Mouse (Mus musculus) ovary, postnatal 36 days (tissue): ENCODE results near the gene Rpl9-ps1.

Experiments
- DNase-seq: peaks from one replicate; pipeline ENCODE4 v3.0.0; 2022; ENCODE audit warnings: low spot score, mixed read lengths

The Rpl9-ps1 gene

DNA sequence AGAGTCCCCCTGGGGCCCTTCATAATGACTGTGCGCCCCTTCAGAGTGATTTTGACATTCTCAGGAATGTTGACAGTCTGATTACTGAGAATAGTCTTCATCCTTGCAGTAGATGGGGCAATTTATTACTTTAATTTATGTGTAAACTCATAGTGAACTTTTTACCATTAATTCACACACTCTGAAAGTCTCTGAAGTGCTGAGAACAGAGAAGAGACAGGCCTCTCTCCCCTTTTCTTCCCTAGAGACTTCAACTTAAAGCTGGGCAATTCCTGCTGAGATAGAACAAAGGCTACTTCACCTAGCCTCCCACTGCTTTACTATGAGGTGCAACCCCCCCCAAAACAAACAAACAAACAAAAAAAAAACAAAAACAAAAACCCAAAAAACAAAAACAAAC is at the start of gene Rpl9-ps1:
Gene Rpl9-ps1, minus strand, starts transcription at position 101 of the 400 bp plus-strand sequence.
- DNase-seq: no peak

GRCm38 (mm10) chr11:83692008-83692407 is 46.6 kb upstream of the Rpl9-ps1 start:
- DNase-seq: no peak

GRCm38 (mm10) chr11:83689918-83690317 is 44.5 kb upstream of the Rpl9-ps1 start:
- DNase-seq: no peak

DNA sequence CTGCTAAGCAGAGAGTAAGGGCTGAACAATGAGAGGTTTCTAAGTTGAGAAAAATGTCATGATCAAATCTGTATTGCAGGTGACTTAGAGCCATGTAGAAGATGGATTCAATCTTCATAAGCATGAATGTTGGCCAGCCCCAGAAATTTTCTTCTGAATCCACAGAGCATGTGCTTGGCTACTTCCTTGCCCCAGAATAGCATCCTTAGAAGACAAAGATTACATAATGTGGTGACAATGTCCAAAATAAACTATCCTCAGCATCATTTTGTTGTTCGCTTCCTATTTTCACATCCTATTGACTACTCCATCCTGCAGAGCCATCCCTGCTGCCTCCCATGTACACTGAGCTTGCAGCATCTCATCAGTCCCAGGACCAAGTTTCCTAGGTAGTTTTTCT is 30.2 kb upstream of the Rpl9-ps1 start:
- DNase-seq: no peak

- DNase-seq: no peak
Observed at GRCm38 (mm10) chr11:83671743-83672142, 26.3 kb upstream of the Rpl9-ps1 start.

- DNase-seq: no peak
Observed at GRCm38 (mm10) chr11:83663532-83663931, 18.1 kb upstream of the Rpl9-ps1 start.

DNA sequence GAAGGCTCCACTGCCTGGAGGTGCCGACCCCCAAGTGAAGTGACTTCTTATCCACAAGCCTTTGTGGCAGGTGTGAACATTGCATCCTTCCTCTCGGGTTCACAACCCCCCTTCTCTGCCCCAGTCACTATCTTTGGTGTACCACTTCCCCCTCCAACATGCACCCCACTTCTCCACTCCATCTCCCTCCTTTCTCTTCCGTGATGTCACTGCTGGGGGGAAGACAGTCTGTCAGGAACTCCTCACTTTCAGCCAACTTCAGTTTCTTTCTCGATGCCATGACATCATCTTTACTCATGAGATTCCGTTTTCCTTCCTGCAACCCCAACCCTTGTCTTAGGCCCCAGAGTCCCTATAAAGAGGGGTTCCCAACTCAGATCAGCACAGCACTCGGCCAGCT is 16.8 kb upstream of the Rpl9-ps1 start, which contains the start of gene Ccl4:
Gene Ccl4, plus strand, starts transcription at position 381 of the 400 bp plus-strand sequence.
- DNase-seq: no peak

GRCm38 (mm10) chr11:83658797-83659196 is 13.4 kb upstream of the Rpl9-ps1 start:
- DNase-seq: no peak

- DNase-seq: no peak
Observed at GRCm38 (mm10) chr11:83657508-83657907, 12.1 kb upstream of the Rpl9-ps1 start.

DNA sequence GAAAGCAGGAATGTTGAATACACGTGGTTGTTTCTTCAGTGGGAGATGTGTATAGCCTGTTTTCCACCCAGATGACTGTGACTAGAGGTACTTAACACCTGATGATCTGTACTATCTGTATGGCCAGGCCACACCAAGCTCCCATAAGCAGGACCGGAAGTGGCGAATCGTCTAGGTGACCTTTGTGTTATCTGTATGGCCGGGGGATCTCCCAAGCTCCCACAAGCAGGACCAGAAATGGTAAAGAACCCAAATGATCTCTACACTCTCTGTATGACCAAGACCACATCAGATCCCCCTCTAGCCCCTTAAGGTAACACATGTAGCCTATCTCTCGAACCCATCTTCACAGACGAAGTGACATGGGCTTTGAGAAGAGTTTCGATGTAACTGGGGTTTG is 9.2 kb upstream of the Rpl9-ps1 start:
- no peak for DNase-seq

DNA sequence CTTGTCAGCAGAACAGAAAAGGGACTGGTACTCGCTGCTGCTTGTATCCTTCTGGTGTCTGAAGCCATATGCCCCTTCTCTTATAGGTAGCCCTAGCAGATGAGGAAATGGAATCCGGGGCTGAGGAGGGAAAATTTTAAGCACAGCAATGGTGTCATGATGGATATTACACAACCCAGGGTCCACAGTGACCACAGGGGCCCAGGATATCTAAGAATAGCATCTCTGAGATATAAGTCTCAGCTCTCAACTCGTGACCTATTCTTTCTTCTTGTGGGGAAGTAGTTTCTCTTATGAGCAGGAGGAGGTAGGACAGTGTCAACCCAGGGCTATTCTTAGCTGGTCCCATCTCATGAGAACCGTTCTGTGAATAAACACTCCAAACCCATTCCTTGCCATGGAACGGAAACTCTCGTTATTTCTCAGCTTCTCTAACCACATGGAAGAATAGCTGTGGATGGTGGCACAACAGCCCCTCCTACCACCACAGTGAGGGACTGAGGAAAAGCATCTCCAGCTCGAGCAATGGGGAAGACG is 4.0 kb upstream of the Rpl9-ps1 start, which contains the start of gene Ccl3:
Gene Ccl3, minus strand, starts transcription at position 51 of the 537 bp plus-strand sequence.
- no peak for DNase-seq

DNA sequence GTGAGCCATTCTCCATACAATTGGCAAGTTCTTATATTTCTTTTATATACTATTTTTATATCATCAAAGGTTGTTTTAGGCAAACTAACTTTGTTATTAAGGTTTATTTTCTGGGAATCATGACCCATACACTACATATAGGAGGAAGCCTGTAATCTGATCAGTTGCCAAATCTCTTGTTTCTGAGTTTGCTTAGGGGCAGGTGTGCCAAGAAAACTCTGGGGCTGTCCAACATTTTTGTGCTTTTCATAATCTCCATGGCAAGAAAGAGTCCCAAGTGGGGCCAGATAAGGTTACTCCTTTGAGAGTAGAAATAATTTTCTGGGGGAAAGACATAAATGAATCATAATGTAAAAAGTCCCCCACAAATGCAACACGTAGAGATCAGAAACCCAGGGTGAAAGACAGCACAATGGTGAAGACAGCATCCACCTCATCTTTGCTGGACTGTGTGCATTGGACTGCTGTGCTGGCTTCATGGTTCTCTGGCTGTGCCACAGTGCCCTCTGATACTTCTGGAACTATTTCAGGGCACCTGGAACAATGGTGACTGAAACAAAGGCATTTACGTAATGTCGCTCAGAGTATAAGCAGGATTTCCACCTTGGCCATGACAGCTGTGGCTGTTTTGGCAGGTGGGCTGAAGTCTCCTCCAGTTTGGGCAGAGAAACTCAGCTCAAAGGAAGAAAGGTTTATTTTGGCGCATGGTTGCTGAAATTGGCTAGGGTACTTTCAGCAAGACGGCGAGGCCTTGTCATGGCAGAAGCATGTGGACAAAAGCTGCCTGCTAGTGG is 1.1 kb upstream of the Rpl9-ps1 start:
- no peak for DNase-seq

DNA sequence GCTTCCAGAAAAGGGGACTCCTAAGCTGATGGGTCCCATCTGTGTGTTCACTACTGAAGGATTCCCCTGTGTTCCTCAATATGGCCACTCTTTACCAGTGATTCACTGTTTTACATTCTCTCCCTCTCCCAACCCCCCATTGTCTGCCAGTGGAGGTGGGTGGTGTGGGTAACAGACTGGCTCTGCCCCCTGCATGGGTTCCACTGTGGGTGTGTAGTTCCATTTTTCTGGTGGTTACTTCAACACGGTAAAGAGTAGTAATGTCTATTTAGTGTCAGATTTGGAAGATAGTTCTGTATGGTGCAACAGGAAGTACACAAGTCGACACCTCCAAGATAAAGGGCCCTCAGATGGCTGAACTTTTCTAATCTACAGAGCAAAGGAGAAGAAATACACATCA is 4.2 kb downstream of the Rpl9-ps1 start:
- no peak for DNase-seq

DNA sequence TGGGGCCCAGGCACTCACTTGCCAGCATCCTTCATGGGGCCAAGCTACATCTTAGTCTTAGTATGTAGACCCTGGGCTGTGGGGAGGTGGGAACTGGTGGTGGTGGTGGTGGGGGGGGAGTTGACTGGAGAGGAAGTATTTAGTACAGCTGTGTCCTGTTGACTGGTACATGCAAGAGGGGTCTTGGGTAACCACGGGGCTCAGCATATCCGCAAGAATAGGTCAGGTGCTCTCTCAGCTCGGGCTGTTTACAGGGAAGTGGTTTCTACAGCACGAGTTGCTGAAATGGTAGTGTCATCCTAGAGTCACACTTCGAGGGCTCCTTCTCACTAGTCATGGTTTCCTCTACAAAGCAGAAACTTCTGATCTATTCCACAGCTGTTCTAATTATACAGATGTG is 5.3 kb downstream of the Rpl9-ps1 start:
- no peak for DNase-seq

- DNase-seq: no peak
Observed at GRCm38 (mm10) chr11:83639533-83639932, 5.9 kb downstream of the Rpl9-ps1 start.

DNA sequence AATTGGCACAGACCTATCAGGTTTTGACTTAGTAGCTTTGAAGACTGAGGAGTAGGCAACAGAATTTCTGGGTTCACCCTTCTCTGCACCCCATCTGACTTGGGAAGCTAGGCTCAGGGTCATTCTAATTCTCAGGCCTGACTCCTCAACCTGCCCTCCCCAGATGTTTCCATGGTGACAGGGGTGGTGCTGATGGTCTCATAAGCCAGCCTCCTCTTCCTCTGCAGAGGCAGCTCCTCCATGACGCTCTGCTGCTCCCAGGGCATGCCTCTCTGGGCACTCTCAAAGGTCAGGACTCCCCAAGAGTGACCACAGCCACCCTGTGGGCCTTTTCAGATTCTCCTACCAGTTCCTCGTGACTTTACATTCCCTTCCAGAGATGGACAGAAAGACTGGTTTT is 6.5 kb downstream of the Rpl9-ps1 start:
- no peak for DNase-seq

DNA sequence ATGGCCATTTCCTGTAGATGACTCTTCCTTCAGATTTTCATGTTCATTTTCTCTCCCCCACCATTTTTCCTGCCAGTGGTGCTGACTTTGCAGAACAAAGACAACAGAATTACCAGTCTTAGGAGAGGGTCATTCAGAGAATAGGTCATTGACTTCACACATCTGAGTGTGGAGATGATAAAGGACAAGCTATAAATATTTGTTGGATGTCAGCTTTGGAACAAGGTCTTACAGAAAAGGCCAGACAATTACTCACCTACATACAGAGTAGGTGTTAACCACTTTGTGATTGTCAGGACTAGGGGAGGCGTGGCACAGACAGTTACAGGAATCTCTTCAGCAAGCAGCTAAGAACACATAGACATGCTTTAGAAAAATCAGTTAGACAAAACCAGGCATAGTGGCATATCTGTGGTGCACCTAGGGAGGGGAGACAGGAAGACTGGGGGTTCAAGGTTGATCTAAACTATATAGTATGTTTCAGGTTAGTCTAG is 8.6 kb downstream of the Rpl9-ps1 start:
- DNase-seq: no peak

GRCm38 (mm10) chr11:83634898-83635297 is 10.5 kb downstream of the Rpl9-ps1 start:
- DNase-seq: no peak

- DNase-seq: no peak
Observed at GRCm38 (mm10) chr11:83634425-83634824, 11.0 kb downstream of the Rpl9-ps1 start.

DNA sequence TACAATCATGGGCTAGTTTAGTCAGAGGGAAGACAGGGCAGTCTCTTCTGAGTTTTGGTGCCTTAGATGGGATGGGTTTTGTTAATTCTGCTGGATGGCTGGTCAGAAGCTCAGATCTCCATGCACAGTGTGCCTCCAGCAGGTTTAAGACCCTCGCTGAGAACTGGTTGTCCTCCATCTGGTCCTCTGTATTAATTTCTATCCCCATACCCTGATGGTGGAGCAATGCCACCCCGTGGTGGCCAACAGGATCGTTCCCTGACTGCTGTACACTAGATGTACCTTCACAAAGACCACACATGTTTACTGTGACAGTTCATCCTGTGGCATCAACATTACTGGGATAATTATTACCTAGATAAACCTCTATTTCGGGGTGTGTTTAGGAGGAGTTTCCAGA is 12.7 kb downstream of the Rpl9-ps1 start:
- DNase-seq: no peak

- DNase-seq: no peak
Observed at GRCm38 (mm10) chr11:83631065-83631464, 14.4 kb downstream of the Rpl9-ps1 start.

GRCm38 (mm10) chr11:83630630-83631029 is 14.8 kb downstream of the Rpl9-ps1 start:
- no peak for DNase-seq

GRCm38 (mm10) chr11:83628808-83629207 is 16.6 kb downstream of the Rpl9-ps1 start:
- no peak for DNase-seq
